Mouse (Mus musculus): Measurements from ENCODE around the gene Tfb1m. TPM values are rescaled to one million over a fixed set of nuclear protein-coding genes. Genes with fewer than 3 reads are reported as not detected.

Gene Tfb1m
- total RNA-seq, 2 experiments from 2014 or later = 6.2 to 7.6 TPM

GRCm38 (mm10) chr17:3515851-3516250, 41.7 kb downstream of the Tfb1m start:
- DNase-seq (ENCODE audit: low spot score in 2 of 2) = no peak

DNA sequence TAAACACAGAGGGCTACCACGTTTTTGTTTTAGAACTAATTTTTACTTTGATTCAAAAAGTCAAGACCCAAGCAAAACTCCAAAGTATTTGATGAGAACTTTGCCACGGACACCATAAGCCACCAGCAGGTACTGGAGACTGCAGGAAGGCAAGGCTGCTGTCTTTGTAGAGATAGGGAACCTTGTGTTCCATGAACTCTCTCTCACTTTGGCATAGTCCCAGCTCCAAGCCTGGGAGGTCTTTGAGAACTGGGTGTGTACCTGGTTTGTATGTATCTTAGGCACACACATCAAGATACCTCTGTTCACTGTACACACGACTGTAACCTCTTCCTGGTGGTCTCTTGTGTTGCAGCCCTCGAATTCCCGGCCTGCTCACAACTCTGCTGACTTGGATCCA, 43.3 kb downstream of the Tfb1m start:
- no peak for DNase-seq (ENCODE audit: low spot score in 2 of 2)

DNA sequence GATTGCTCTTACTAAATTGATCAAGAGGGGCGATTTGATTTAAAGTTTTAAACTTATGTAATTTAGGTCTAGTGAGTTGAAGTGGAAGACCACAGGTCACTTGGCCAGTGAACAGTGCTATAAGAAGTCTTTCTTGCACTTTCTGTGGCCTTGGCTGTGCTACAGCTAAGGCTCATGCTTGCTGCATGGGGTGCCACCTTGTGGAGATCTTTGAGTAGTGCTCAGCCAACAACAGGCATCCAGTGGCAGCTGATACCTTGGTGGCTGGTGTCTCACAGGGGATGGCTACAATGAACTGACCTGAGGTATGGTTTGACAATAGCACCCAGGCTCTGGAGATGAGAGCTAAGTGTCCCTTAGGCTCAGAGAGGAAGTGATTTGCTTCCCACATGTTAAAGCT, 47.7 kb downstream of the Tfb1m start:
- DNase-seq (ENCODE audit: low spot score in 2 of 2) = peak; percentile 67 to 72

GRCm38 (mm10) chr17:3506508-3506907, 51.1 kb downstream of the Tfb1m start:
- no peak for DNase-seq (ENCODE audit: low spot score in 2 of 2)

- DNase-seq (ENCODE audit: low spot score in 2 of 2) = no peak
Observed at GRCm38 (mm10) chr17:3505711-3506110, 51.9 kb downstream of the Tfb1m start.

DNA sequence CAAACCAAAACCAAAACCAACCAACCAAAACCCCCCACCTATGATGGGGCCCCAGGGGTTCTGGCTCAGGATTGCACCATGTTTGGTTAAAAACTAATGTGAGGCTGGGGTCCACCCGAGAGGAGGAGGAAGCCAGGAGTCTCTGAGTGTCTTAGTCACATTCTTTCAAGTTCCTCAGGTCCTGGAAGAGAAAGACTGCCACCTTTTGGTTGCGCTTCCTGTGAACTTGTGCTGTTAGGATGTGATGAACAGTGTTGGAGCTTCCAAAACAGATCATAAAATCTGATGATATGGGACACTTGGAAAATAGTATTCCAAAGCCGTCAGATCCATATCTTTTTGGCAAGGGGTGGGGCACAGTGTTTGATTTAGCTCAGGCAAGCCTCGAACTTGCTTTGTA, 56.6 kb downstream of the Tfb1m start:
- no peak for DNase-seq (ENCODE audit: low spot score in 2 of 2)

DNA sequence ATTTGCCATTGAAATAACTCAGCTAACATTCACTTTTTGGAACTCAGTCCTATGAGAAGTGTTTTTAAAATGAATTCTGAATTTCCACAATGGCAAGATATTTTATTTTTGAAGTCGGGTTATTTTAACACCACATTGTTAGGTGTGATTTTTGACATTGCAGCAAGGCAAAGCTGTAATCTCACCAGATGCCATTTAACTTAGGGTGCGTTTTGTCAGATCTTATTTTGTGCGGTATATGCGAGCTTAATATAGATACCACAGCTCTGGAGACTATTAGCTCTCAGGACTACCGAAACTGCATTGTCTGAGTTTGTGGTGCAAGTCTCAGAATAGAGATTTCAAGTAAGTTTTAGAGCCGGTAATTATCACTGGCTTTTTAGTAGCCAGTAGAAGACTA, 57.5 kb downstream of the Tfb1m start:
- no peak for DNase-seq (ENCODE audit: low spot score in 2 of 2)

- no peak for DNase-seq (ENCODE audit: low spot score in 2 of 2)
Observed at GRCm38 (mm10) chr17:3499468-3499867, 58.1 kb downstream of the Tfb1m start.

DNA sequence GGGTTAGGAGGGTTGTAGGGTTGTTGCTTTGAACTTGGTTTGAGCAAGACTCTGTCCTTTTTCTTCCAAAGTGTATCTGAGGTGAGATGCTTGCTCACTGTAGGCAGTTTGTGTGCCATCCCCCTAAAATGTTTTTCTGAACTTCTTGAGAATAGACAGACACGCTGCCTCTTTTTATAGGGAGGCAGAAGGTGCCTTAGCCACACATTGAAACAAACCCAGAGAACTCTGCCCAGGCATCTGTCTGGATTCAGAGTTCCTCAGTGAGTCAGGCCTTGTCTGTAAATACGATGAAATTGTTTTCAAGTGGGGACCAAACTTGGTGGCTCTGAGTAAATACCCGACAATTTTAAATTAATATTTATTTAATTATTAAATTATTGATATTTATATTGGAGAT, 59.0 kb downstream of the Tfb1m start:
- peak in 1 of 2 experiments; percentile 36 for DNase-seq (ENCODE audit: low spot score in 2 of 2)

DNA sequence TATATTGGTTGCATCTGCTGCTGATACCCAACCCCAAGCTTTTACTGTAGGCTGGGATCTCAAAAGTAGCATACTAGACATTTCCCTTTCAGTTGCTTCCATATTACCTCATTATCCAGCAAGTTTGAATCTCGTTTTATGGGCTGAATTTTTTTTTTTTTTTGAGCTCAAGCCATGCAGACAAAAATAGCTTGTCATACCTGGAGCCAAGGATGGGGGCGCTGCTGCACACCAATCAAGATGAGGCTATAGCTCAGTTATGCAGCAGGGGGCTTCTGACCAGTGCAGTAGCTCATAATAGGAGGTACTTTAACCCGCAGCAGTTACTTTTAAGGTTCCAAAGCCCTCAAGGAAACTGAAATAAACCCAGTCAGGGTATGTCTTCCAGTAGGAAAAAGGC, 59.5 kb downstream of the Tfb1m start:
- DNase-seq (ENCODE audit: low spot score in 2 of 2) = no peak

DNA sequence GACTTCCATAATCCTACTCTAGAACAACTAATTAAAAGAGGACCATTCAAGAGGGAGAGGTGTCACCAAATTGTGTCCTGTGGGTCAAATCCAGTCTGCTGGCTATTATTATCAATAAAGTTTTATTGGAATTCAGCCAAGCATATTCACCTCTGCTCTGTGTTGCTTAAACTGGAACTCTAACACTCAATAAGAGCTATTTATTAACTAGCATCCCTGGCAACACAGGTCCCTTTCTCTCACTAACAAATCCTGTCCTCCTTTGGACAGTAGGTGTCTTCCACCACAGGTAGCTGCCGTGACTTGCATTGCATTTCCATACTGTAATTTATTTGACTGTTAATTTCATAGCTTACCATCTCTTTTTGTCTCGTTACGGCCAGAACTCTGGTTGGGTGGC, 61.5 kb downstream of the Tfb1m start:
- DNase-seq (ENCODE audit: low spot score in 2 of 2) = no peak

- peak in 1 of 2 experiments; percentile 61 for DNase-seq (ENCODE audit: low spot score in 2 of 2)
Observed at GRCm38 (mm10) chr17:3495576-3495975, 62.0 kb downstream of the Tfb1m start.

- no peak for DNase-seq (ENCODE audit: low spot score in 2 of 2)
Observed at GRCm38 (mm10) chr17:3491667-3492066, 65.9 kb downstream of the Tfb1m start.

GRCm38 (mm10) chr17:3491065-3491464, 66.5 kb downstream of the Tfb1m start:
- no peak for DNase-seq (ENCODE audit: low spot score in 2 of 2)

DNA sequence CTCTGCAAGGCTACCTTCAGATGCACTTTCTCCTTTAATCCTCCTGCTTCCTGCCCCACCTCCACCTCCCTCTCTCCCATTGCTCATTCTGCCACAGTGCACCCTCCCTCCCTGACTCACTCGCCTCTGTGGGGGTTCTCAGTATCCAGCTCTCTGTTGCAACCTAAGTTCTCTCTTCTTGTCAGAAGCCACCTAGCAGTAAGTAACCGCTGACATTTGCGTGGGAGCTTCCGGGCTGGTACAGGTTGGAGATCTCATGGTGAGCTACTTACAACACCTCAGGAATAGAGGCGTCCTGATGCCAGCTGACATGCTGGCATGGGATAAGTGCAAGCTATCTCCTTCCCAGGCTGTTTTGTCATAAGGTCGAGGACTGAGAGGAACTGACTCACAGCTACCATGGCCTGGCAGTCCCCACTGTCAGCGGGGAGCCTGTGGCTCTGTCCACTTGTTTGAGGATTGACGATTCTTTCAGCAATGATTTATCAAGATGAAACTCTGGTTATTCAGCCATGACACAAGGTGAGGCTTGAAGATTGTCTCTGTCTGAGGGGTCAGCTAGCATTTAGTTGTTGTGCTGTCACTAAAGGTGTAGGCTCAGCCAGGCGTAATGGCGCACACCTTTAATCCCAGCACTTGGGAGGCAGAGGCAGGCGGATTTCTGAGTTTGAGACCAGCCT, 67.2 kb downstream of the Tfb1m start:
- peak in 1 of 2 experiments; percentile 30 for DNase-seq (ENCODE audit: low spot score in 2 of 2)

GRCm38 (mm10) chr17:3487721-3488601, 69.6 kb downstream of the Tfb1m start:
- DNase-seq (ENCODE audit: low spot score in 2 of 2) = peak in 1 of 2 experiments; percentile 30

DNA sequence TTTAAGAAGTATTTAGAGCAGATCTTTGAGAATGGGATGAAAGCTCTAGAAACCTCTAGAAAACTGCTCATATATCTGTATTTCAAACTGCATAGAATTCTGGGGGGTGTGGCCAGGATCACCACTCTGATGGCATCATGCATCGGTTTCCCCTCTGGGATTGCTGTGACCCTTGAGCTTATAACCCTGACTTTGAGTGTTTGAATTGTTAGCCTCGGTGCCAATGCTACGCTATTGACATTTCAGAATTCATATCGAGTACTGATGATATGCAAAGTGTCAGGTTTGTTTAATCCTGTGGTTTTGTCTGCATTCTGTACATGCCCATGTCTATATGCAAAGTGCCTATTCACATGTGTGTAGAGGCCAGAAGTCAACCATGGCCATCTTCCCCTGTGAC, 70.4 kb downstream of the Tfb1m start:
- no peak for DNase-seq (ENCODE audit: low spot score in 2 of 2)

- no peak for DNase-seq (ENCODE audit: low spot score in 2 of 2)
Observed at GRCm38 (mm10) chr17:3485851-3486250, 71.7 kb downstream of the Tfb1m start.

DNA sequence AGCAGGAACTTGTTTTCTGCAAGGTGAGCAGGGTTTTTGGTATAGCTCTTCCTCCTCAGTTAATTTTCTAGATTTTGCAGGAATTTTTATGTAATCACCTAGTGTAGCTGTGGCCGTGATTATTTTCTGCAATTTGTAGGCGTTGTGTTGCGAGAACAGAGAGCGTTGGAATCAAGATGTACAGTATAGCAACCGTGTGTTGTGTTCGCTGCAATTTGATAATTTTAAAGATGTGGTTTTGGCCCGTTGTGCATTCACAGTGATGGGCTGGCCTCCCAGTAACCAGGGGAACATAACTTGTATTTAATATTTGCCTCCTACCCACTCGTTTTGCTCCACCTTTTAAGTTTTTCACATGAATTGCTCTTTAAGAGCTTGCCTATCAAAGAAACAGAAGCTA, 74.5 kb downstream of the Tfb1m start:
- DNase-seq (ENCODE audit: low spot score in 2 of 2) = peak in 1 of 2 experiments; percentile 35

DNA sequence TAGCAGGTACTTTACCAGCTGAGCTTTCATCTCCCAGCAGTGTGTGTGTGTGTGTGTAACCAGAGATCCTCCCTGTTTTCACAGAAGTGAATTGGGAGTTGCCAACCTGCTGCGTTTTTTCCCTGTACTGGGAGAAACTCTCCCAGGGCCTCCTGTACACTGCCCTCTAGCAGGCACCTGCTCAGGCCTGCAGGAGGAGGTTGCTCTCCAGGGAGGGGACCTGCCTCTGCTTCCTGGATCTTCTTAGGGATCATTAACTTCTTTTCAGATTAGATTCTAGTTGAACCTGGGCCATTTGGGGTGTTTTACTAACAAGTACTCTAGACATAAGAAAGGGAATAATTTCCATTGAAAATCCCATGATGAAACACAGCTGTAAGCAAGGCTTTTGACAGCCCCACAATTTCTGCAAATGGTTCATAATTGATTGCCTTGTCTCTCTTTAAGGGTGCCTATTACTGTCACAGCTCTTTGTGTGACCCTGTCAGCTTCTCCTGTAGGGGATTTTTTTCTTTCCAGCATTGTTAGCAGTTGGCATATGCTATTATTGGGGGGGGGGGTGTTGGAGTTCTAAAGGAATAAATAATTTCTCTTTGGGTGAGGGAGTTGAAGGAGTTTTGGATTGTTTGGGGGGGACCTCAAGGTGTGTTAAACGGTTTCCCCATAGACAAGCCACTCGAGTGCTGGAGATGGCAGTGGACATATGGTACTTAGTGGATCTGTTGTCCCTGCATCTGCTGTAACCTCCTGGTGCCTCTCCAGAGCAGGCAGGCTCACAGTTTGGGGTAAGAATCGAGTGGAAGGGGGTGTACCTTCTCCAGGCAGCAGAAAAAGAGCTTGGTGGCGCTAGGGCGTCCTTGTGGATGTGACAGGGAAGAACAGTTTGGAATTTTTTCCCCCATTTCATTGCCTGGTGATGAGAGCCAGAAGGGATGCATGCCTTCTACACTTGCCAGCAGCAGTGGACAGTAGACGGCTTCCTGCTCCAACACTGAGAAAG, 75.7 kb downstream of the Tfb1m start:
- peak; percentile 46 to 63 for DNase-seq (ENCODE audit: low spot score in 2 of 2)

DNA sequence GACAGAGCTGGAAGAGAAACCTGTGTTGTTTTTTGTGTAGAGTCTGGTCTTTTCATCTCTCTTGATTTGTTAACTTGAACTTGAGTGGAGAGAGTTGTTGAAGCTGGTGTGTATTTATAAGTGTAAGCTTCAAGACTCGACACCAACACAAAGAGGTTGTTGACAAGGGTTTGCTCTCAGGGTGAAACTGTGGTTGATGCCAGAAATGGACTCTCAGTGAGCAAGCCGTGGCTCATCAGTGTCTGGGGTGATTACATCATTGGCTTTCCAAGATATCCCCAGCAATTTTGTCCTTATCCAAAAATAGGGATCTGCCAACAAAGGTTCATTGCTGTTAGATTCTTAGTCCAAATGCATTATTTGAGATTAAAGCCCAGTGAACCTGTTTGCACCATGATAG, 81.0 kb downstream of the Tfb1m start:
- DNase-seq (ENCODE audit: low spot score in 2 of 2) = no peak
